Mouse (Mus musculus) heart, adult 2 months (tissue): ENCODE data around the gene Cldn4. TPM values are rescaled to one million over a fixed set of nuclear protein-coding genes. Genes with fewer than 3 reads are reported as not detected.

Source experiments
- DNase-seq, 2 experiments: peaks; one replicate each; pipeline ENCODE4 v3.0.0; 2021
- H3K27ac ChIP-seq: fragments of 200-600 bp; 2 replicates; pipeline ENCODE4 v1.8.1; 2022
- H3K27me3 ChIP-seq: fragments of 200-500 bp; 2 replicates; pipeline ENCODE4 v1.6.1; 2012; ENCODE audit warnings: mild to moderate bottlenecking, low read length, inconsistent platforms, mixed read lengths; ENCODE audit not compliant: control insufficient read depth, insufficient read depth
- H3K36me3 ChIP-seq: fragments of 200-500 bp; 2 replicates; pipeline ENCODE4 v1.6.1; 2012; ENCODE audit warnings: low read length, inconsistent platforms; ENCODE audit not compliant: control insufficient read depth, insufficient read depth
- H3K4me1 ChIP-seq: fragments of 200-500 bp; 2 replicates; pipeline ENCODE4 v1.6.1; 2011; ENCODE audit warnings: low read length; ENCODE audit not compliant: control insufficient read depth, insufficient read depth
- H3K4me3 ChIP-seq: fragments of 200-600 bp; 2 replicates; pipeline ENCODE4 v1.8.1; 2022
- H3K79me2 ChIP-seq: fragments of 200-500 bp; replicated peaks from 2 replicates; pipeline ENCODE4 v1.6.1; 2012; ENCODE audit warnings: mild to moderate bottlenecking, inconsistent platforms, low read length, moderate library complexity, mixed read lengths; ENCODE audit not compliant: control insufficient read depth, insufficient read depth
- H3K9ac ChIP-seq: fragments of 200-500 bp; 2 replicates; pipeline ENCODE4 v1.6.1; 2012; ENCODE audit warnings: low read depth, mild to moderate bottlenecking, control low read depth, inconsistent platforms, low read length, mixed read lengths
- CTCF ChIP-seq: fragments of 200-600 bp; IDR thresholded peaks from 2 replicates; pipeline ENCODE4 v1.8.1; 2022; ENCODE audit warnings: antibody characterized with exemption, mild to moderate bottlenecking, moderate library complexity
- EP300 ChIP-seq: fragments of 200-500 bp; IDR thresholded peaks from 2 replicates; pipeline ENCODE4 v1.6.1; 2011; ENCODE audit warnings: low read depth, low read length, control low read depth; ENCODE audit not compliant: insufficient read depth
- POLR2A ChIP-seq: fragments of 200-500 bp; IDR thresholded peaks from 2 replicates; pipeline ENCODE4 v1.6.1; 2011; ENCODE audit warnings: mild to moderate bottlenecking, low read depth, low read length, control low read depth; ENCODE audit not compliant: insufficient read depth
- WGBS: fragments of 180-500 bp; shearing (Covaris S2); methylation state at CpG from one replicate; pipeline ENCODE4 v1.1.7; 2018; 5-methylcytosine and 5-hydroxymethylcytosine counted together
- intact Hi-C: fragments of 180-260 bp; cut with DNase I; formaldehyde crosslinking; loops from one replicate; pipeline ENCODE4 v1.15.1; 2025
- long read RNA-seq: library from polyadenylated mRNA; stranded (forward); transcript quantifications from one replicate; pipeline ENCODE4 v2.0.0, GENCODE M21; 2021
- polyA plus RNA-seq: library from polyadenylated mRNA; depleted of rRNA; stranded (reverse); fragments of >200 nt; gene quantifications from 2 replicates; pipeline ENCODE4 v1.2.3, GENCODE M21; 2012; rRNA removed
- total RNA-seq, 2 experiments: library from RNA; stranded (reverse); gene quantifications; 2 replicates each; pipeline ENCODE4 v1.2.3; 2021

The Cldn4 gene
- total RNA-seq (not detected), polyA plus RNA-seq (0.68 TPM in 1 of 2 replicates, not detected in the other)
- long read RNA-seq = 0 reads

DNA sequence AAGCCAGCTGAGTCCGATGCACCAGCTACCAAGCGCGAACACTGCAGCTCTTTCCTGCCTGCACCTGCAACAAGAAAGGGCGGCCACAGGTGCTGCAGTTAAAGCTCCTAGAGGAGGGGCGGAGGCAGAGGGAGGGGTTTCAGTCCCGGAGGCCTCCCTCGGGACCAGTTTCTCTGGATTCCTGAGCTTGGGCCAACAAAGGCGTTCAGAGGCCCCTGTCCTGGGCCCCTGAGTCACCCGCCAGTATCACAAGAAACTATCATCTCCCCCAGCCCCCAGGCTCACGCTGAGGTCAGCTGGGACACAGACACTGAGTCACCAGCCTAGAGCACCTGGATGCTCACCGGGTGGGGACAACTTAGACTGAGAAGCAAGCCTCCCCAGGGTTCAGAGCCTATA, at the start of gene Cldn4:
Gene Cldn4 (minus strand): TSS at position 78 of the 399 bp plus-strand sequence.
- Histone ChIP-seq H3K27me3 (no peaks in the 10 kb centered on the region), H3K4me3 (no peak within 1 kb of the TSS), H3K9ac (no peak within 1 kb of the TSS), H3K27ac (no peak within 1 kb of the TSS), H3K36me3 (no peaks in the 10 kb centered on the region), H3K4me1 (no peaks in the 10 kb centered on the region), H3K79me2 (no peaks in the 10 kb centered on the region)
- no peak for TF ChIP-seq EP300
- TF ChIP-seq CTCF = no peak
- no peak for TF ChIP-seq POLR2A
- intact Hi-C loops = no loop called here
- DNase-seq = no peak
- WGBS = 42% methylated on average over 11 of the region's 11 CpGs

DNA sequence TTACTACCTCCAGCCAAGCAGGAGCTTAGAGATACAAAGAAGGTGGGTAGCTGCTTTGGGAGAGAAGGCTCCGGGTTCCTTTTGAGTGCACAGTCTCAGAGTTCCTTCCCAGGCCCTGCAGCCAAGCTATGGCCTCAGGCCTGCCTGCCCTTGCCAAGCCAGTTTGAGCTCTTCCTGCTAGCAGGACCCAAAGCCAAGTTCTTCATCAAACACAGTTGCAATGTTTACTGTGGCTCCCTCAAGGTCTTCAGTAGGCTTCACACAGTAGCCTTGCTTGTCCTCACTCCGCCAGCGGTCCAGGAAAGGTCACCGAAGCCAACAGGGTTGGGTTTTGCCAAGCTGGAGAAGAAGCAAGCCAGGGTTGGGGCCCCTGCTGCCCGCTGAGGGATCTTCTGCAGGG, 45.8 kb upstream of the Cldn4 start:
- Histone ChIP-seq H3K79me2 (no peaks in the 10 kb centered on the region), H3K4me3 (no peak overlapping the region), H3K36me3 (no peaks in the 10 kb centered on the region), H3K27me3 (peaks cover under 1% of the 10 kb centered on the region; the same call in 1 of the 2 replicates), H3K27ac (no peak overlapping the region), H3K4me1 (no peaks in the 10 kb centered on the region), H3K9ac (no peak overlapping the region)
- WGBS = 79% methylated on average over 5 of the region's 5 CpGs
- TF ChIP-seq POLR2A (no peak), EP300 (no peak), CTCF (no peak)
- intact Hi-C loops = no loop called here
- no peak for DNase-seq

DNA sequence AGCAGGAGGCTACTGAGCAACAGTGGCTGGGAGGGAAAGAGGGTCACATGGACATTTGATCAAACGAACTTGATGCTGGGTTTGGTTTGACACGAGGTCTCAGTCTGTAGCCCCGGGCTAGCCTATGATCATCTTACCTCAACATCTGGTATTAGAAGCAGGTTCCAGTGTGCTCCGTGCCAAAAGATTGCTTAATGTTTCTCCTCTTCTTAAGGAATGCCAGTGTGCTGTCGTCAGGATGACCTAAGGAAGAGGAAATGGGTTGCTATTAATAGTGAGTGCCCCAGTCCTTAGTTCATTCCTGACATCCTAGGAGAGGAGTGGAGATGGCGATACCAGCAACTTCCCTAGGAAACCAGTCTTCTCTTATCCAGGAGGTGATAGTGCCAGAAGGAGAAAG, 43.0 kb upstream of the Cldn4 start:
- H3K27me3 ChIP-seq = peaks cover 15% of the 10 kb centered on the region

DNA sequence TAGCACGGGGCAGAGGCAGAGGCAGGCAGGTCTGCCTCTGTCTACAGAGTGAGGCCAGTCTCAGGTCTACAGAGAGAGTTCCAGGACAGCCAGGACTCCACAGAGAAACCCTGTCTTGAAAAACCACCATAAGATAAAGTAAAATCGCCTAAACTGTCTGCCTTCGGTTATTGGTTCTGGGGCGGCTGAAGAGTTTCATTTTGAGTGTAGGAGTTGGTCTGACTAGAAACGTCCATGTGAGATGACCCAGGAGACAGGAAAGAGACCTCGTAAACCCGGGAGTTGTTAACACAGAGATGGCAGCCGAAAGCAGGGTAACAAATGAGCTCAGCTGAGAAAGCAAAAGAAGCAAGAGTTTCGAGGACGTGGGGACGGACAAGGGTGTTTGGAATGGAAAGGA, 42.4 kb upstream of the Cldn4 start:
- H3K4me1 ChIP-seq = no peaks in the 10 kb centered on the region
- no peaks in the 10 kb centered on the region for H3K79me2 ChIP-seq
- no peak overlapping the region for H3K27ac ChIP-seq
- no peak overlapping the region for H3K9ac ChIP-seq
- no peaks in the 10 kb centered on the region for H3K36me3 ChIP-seq
- 54% methylated on average over 11 of the region's 11 CpGs for WGBS
- no peak for DNase-seq
- intact Hi-C loops = no loop called here
- H3K4me3 ChIP-seq = no peak overlapping the region
- TF ChIP-seq EP300 (no peak), CTCF (no peak), POLR2A (no peak)
- H3K27me3 ChIP-seq = peaks cover 15% of the 10 kb centered on the region

More for the DNA sequence above, 43.0 kb upstream of the Cldn4 start:
- Histone ChIP-seq H3K27ac (no peak overlapping the region), H3K9ac (no peak overlapping the region), H3K36me3 (no peaks in the 10 kb centered on the region), H3K4me3 (no peak overlapping the region), H3K79me2 (no peaks in the 10 kb centered on the region), H3K4me1 (no peaks in the 10 kb centered on the region)
- intact Hi-C loops = no loop called here
- WGBS = 14% methylated on average over 6 of the region's 6 CpGs
- TF ChIP-seq CTCF = no peak
- no peak for TF ChIP-seq EP300
- no peak for TF ChIP-seq POLR2A
- no peak for DNase-seq

DNA sequence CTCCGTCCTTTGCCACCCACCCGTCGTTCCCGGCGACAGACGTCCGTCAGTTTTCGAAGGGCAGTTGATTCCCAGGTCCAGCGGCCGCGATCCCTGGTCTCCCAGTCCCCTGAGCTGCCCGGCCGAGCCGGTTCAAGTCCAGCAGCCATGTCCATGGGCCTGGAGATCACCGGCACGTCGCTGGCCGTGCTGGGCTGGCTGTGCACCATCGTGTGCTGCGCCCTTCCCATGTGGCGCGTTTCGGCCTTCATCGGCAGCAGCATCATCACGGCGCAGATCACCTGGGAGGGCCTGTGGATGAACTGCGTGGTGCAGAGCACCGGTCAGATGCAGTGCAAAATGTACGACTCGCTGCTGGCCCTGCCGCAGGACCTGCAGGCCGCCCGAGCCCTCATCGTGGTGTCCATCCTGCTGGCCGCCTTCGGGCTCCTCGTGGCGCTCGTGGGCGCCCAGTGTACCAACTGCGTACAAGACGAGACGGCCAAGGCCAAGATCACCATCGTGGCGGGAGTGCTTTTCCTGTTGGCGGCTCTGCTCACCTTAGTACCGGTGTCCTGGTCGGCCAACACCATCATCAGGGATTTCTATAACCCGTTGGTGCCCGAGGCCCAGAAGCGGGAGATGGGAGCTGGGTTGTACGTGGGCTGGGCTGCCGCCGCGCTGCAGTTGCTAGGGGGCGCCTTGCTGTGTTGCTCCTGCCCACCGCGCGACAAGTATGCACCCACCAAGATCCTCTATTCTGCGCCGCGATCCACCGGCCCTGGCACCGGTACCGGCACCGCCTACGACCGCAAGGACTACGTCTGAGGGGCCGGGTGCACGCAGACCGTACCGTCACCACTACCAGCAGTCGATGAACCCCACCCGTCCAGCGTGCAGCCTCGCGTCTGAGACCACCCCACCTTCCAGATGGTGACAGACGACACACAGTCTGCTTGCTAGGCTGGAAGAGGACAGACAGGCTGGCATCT, 39.8 kb upstream of the Cldn4 start:
- no peak overlapping the region; the same call in 1 of the 2 replicates for H3K9ac ChIP-seq
- intact Hi-C loops = no loop called here
- no peaks in the 10 kb centered on the region for H3K79me2 ChIP-seq
- peaks cover 15% of the 10 kb centered on the region for H3K27me3 ChIP-seq
- H3K27ac ChIP-seq = no peak overlapping the region
- 6% methylated on average over 79 of the region's 79 CpGs for WGBS
- no peaks in the 10 kb centered on the region for H3K36me3 ChIP-seq
- no peak for DNase-seq
- 0 out of 2 replicates have a peak overlapping the region, but pooled peaks have one; percentile 6 for H3K4me3 ChIP-seq
- TF ChIP-seq EP300 (no peak), POLR2A (no peak), CTCF (no peak)
- H3K4me1 ChIP-seq = no peaks in the 10 kb centered on the region
